Mouse (Mus musculus): ENCODE results near the gene Mlycd. TPM values are rescaled to one million over a fixed set of nuclear protein-coding genes. Genes with fewer than 3 reads are reported as not detected.

The Mlycd gene
- polyA plus RNA-seq, 1 experiment, result 14.2 TPM

GRCm38 (mm10) chr8:119429552-119429951 lies 34.9 kb downstream of the Mlycd start:
- Histone ChIP-seq H3K4me1 (ENCODE audit: control insufficient read depth, insufficient read depth, low read length) (peaks cover 56% of the 10 kb centered on the region), H3K27ac (ENCODE audit: insufficient read depth, low read depth, low read length) (no peak overlapping the region), H3K4me3 (ENCODE audit: insufficient read depth, low read length) (no peak overlapping the region)
- TF ChIP-seq CTCF (IDR thresholded peaks at IDR 0.05; ENCODE audit: low read depth, low read length) (no peak), POLR2A (IDR thresholded peaks at IDR 0.05; ENCODE audit: borderline replicate concordance, low read depth, low read length) (no peak)

DNA sequence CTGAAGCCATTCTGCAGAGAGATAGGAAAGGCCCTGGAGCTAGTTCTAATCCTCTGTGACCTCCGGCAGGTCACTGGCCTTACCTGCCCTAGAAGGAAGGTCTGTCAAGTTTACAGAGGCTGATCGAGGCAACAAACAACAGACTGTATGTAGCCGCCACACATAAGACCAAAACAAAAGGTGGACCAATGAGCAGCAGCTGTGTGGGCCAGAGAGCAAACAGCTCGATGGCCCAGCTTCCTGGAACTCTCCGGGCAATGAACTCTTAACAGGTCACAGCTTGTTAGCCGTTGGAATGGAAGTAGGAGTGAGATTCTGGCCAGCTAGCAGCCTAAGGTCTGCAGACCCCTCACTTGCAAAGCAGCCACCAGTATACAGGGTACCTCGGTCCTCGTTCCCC lies 35.6 kb downstream of the Mlycd start:
- no peak overlapping the region for H3K27ac ChIP-seq (ENCODE audit: insufficient read depth, low read depth, low read length)
- peaks cover 52% of the 10 kb centered on the region for H3K4me1 ChIP-seq (ENCODE audit: control insufficient read depth, insufficient read depth, low read length)
- no peak overlapping the region for H3K4me3 ChIP-seq (ENCODE audit: insufficient read depth, low read length)
- no peak for TF ChIP-seq CTCF (IDR thresholded peaks at IDR 0.05; ENCODE audit: low read depth, low read length)
- TF ChIP-seq POLR2A (IDR thresholded peaks at IDR 0.05; ENCODE audit: borderline replicate concordance, low read depth, low read length), result no peak

GRCm38 (mm10) chr8:119430690-119431089 lies 36.0 kb downstream of the Mlycd start:
- Histone ChIP-seq H3K4me3 (ENCODE audit: insufficient read depth, low read length) (no peak overlapping the region), H3K27ac (ENCODE audit: insufficient read depth, low read depth, low read length) (no peak overlapping the region), H3K4me1 (ENCODE audit: control insufficient read depth, insufficient read depth, low read length) (peaks cover 56% of the 10 kb centered on the region)
- no peak for TF ChIP-seq CTCF (IDR thresholded peaks at IDR 0.05; ENCODE audit: low read depth, low read length)
- TF ChIP-seq POLR2A (IDR thresholded peaks at IDR 0.05; ENCODE audit: borderline replicate concordance, low read depth, low read length), result no peak

DNA sequence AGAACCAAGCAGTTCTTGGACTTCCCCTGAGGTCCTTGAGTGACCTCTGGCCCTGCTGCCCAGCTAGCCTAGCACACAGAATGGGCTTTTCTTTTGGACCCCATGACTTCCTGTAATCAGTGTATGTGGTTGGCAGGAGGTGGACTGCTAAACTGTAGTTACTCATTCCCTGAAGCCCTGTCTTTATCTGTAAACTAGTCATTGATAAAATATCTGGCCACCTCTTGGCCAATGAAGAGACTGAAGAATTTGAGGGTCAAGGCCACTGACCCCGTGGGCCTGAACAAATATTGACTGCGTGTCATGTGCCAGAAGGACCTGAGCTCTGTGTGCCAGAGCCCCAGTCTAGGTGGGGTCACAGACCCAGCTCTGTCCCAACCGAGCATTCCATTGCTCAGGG lies 37.7 kb downstream of the Mlycd start:
- peaks cover 57% of the 10 kb centered on the region for H3K4me1 ChIP-seq (ENCODE audit: control insufficient read depth, insufficient read depth, low read length)
- no peak for TF ChIP-seq POLR2A (IDR thresholded peaks at IDR 0.05; ENCODE audit: borderline replicate concordance, low read depth, low read length)
- TF ChIP-seq CTCF (IDR thresholded peaks at IDR 0.05; ENCODE audit: low read depth, low read length), result no peak
- no peak overlapping the region for H3K27ac ChIP-seq (ENCODE audit: insufficient read depth, low read depth, low read length)
- no peak overlapping the region for H3K4me3 ChIP-seq (ENCODE audit: insufficient read depth, low read length)

GRCm38 (mm10) chr8:119433582-119434174 lies 39.0 kb downstream of the Mlycd start, which contains the start of gene Osgin1:
Osgin1 (plus strand) TSS chr8:119434124.
- no peak within 1 kb of the TSS for H3K4me3 ChIP-seq (ENCODE audit: insufficient read depth, low read length)
- no peak within 1 kb of the TSS for H3K27ac ChIP-seq (ENCODE audit: insufficient read depth, low read depth, low read length)
- H3K4me1 ChIP-seq (ENCODE audit: control insufficient read depth, insufficient read depth, low read length), result peaks cover 56% of the 10 kb centered on the region
- TF ChIP-seq POLR2A (IDR thresholded peaks at IDR 0.05; ENCODE audit: borderline replicate concordance, low read depth, low read length) (no peak), CTCF (IDR thresholded peaks at IDR 0.05; ENCODE audit: low read depth, low read length) (no peak)

- TF ChIP-seq CTCF (IDR thresholded peaks at IDR 0.05; ENCODE audit: low read depth, low read length), result no peak
- TF ChIP-seq POLR2A (IDR thresholded peaks at IDR 0.05; ENCODE audit: borderline replicate concordance, low read depth, low read length), result no peak
- H3K4me3 ChIP-seq (ENCODE audit: insufficient read depth, low read length), result no peak overlapping the region
- no peak overlapping the region for H3K27ac ChIP-seq (ENCODE audit: insufficient read depth, low read depth, low read length)
- H3K4me1 ChIP-seq (ENCODE audit: control insufficient read depth, insufficient read depth, low read length), result peaks cover 57% of the 10 kb centered on the region
Measured at GRCm38 (mm10) chr8:119434569-119434968, 39.9 kb downstream of the Mlycd start.

GRCm38 (mm10) chr8:119435527-119435926 lies 40.8 kb downstream of the Mlycd start:
- Histone ChIP-seq H3K4me3 (ENCODE audit: insufficient read depth, low read length) (no peak overlapping the region), H3K27ac (ENCODE audit: insufficient read depth, low read depth, low read length) (no peak overlapping the region), H3K4me1 (ENCODE audit: control insufficient read depth, insufficient read depth, low read length) (peaks cover 62% of the 10 kb centered on the region)
- TF ChIP-seq POLR2A (IDR thresholded peaks at IDR 0.05; ENCODE audit: borderline replicate concordance, low read depth, low read length) (no peak), CTCF (IDR thresholded peaks at IDR 0.05; ENCODE audit: low read depth, low read length) (no peak)

DNA sequence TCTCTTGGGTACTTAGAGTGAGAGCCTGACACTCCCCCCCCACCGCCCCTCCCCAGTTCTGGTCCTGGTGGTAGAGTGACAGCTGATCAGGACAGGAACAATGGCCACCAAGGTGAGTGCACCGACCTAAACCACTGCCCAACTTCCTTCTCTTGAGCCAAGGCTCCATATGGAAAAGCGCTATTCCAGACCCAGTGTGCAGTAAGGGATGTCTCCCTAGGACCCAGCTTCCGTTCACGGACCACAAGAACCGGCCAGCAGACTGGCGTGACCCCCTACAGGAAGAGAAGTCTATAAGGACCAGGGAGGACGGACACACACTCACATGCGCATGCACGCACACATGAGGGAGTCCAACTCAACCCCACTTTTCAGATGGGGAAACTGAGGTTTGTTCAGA lies 41.7 kb downstream of the Mlycd start:
- H3K4me1 ChIP-seq (ENCODE audit: control insufficient read depth, insufficient read depth, low read length), result peaks cover 60% of the 10 kb centered on the region
- H3K4me3 ChIP-seq (ENCODE audit: insufficient read depth, low read length), result 0 out of 2 replicates have a peak overlapping the region, but pooled peaks have one; percentile 15
- TF ChIP-seq POLR2A (IDR thresholded peaks at IDR 0.05; ENCODE audit: borderline replicate concordance, low read depth, low read length) (no peak), CTCF (IDR thresholded peaks at IDR 0.05; ENCODE audit: low read depth, low read length) (no peak)
- peak overlapping the region; percentile 83 for H3K27ac ChIP-seq (ENCODE audit: insufficient read depth, low read depth, low read length)

GRCm38 (mm10) chr8:119436933-119437332 lies 42.3 kb downstream of the Mlycd start:
- Histone ChIP-seq H3K4me1 (ENCODE audit: control insufficient read depth, insufficient read depth, low read length) (peaks cover 60% of the 10 kb centered on the region), H3K27ac (ENCODE audit: insufficient read depth, low read depth, low read length) (peak overlapping the region; percentile 83), H3K4me3 (ENCODE audit: insufficient read depth, low read length) (peak overlapping the region; percentile 73)
- TF ChIP-seq POLR2A (IDR thresholded peaks at IDR 0.05; ENCODE audit: borderline replicate concordance, low read depth, low read length) (peak; percentile 99), CTCF (IDR thresholded peaks at IDR 0.05; ENCODE audit: low read depth, low read length) (no peak)

DNA sequence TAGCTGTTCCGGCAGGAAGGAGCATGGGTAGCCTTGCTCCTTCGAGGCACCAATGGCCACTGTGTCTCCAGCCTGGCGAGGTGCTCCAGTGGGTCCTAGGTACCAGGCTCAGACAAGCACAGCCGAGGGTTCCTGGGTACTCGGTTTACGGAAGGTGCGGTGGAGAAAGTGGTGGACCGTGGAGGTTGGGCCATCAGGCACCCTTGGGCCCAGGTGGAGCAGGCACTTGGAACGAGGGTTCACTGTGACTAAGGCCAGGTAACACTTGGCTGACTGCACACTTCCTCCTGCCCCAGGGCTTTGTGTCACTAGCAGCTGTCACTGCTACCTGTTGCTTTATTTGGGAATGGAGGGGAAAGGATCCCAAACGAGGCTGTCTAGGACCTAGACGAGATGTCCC lies 42.8 kb downstream of the Mlycd start:
- peaks cover 58% of the 10 kb centered on the region for H3K4me1 ChIP-seq (ENCODE audit: control insufficient read depth, insufficient read depth, low read length)
- TF ChIP-seq CTCF (IDR thresholded peaks at IDR 0.05; ENCODE audit: low read depth, low read length) (peak; percentile 2; the same call in 1 of the 2 replicates), POLR2A (IDR thresholded peaks at IDR 0.05; ENCODE audit: borderline replicate concordance, low read depth, low read length) (no peak)
- H3K27ac ChIP-seq (ENCODE audit: insufficient read depth, low read depth, low read length), result peak overlapping the region; percentile 65
- peak overlapping the region; percentile 73 for H3K4me3 ChIP-seq (ENCODE audit: insufficient read depth, low read length)
